Mouse (Mus musculus): ENCODE results near the gene Glyat.
"Not testable (repeated sequence)": the region's sequence is repeated elsewhere in the genome, so short reads cannot be mapped to it uniquely, and the experiment has no call there.

Gene Glyat

GRCm38 (mm10) chr19:12633176-12633575 is at the start of gene Glyat:
Gene Glyat, plus strand, starts transcription at chr19:12633308.
- DNase-seq (ENCODE audit: low spot score in 2 of 2), result no peak

- DNase-seq (ENCODE audit: low spot score in 2 of 2), result no peak
Observed at GRCm38 (mm10) chr19:12585310-12585709, 47.8 kb upstream of the Glyat start.

- DNase-seq (ENCODE audit: low spot score in 2 of 2), result peak; percentile 49 to 52
Observed at GRCm38 (mm10) chr19:12591908-12592307, 41.2 kb upstream of the Glyat start.

- no peak for DNase-seq (ENCODE audit: low spot score in 2 of 2)
Observed at GRCm38 (mm10) chr19:12595135-12595529, 38.0 kb upstream of the Glyat start.

- peak; percentile 53 to 63 for DNase-seq (ENCODE audit: low spot score in 2 of 2)
Observed at GRCm38 (mm10) chr19:12595530-12596289, 37.4 kb upstream of the Glyat start.

- DNase-seq (ENCODE audit: low spot score in 2 of 2), result peak; percentile 11 to 13
Observed at GRCm38 (mm10) chr19:12596290-12597072, 36.6 kb upstream of the Glyat start.

GRCm38 (mm10) chr19:12597073-12597405 is 36.1 kb upstream of the Glyat start:
- DNase-seq (ENCODE audit: low spot score in 2 of 2), result no peak

GRCm38 (mm10) chr19:12598674-12599073 is 34.4 kb upstream of the Glyat start:
- DNase-seq (ENCODE audit: low spot score in 2 of 2), result no peak

GRCm38 (mm10) chr19:12599674-12600073 is 33.4 kb upstream of the Glyat start, which contains the start of gene Gm4952:
Gene Gm4952, plus strand, starts transcription at chr19:12599974.
- no peak for DNase-seq (ENCODE audit: low spot score in 2 of 2)

- DNase-seq (ENCODE audit: low spot score in 2 of 2), result no peak
Observed at GRCm38 (mm10) chr19:12600684-12601480, 32.2 kb upstream of the Glyat start.

- no peak for DNase-seq (ENCODE audit: low spot score in 2 of 2)
Observed at GRCm38 (mm10) chr19:12608336-12608735, 24.8 kb upstream of the Glyat start.

GRCm38 (mm10) chr19:12613646-12614045 is 19.5 kb upstream of the Glyat start:
- no peak for DNase-seq (ENCODE audit: low spot score in 2 of 2)

GRCm38 (mm10) chr19:12634259-12634658 is 1.2 kb downstream of the Glyat start:
- DNase-seq (ENCODE audit: low spot score in 2 of 2), result no peak

GRCm38 (mm10) chr19:12634963-12635362 is 1.9 kb downstream of the Glyat start:
- no peak for DNase-seq (ENCODE audit: low spot score in 2 of 2)

- no peak for DNase-seq (ENCODE audit: low spot score in 2 of 2)
Observed at GRCm38 (mm10) chr19:12636863-12637262, 3.8 kb downstream of the Glyat start.

- DNase-seq (ENCODE audit: low spot score in 2 of 2), result no peak
Observed at GRCm38 (mm10) chr19:12638049-12638448, 4.9 kb downstream of the Glyat start.

GRCm38 (mm10) chr19:12649511-12649910 is 16.4 kb downstream of the Glyat start:
- no peak for DNase-seq (ENCODE audit: low spot score in 2 of 2)

GRCm38 (mm10) chr19:12666156-12666555 is 33.0 kb downstream of the Glyat start:
- no peak for DNase-seq (ENCODE audit: low spot score in 2 of 2)

- DNase-seq (ENCODE audit: low spot score in 2 of 2), result not testable (repeated sequence)
Observed at GRCm38 (mm10) chr19:12668601-12669000, 35.5 kb downstream of the Glyat start.

GRCm38 (mm10) chr19:12670139-12670538 is 37.0 kb downstream of the Glyat start, which contains the start of gene Olfr1442:
Gene Olfr1442, plus strand, starts transcription at chr19:12670439.
- no peak for DNase-seq (ENCODE audit: low spot score in 2 of 2)

- DNase-seq (ENCODE audit: low spot score in 2 of 2), result no peak
Observed at GRCm38 (mm10) chr19:12671051-12671450, 37.9 kb downstream of the Glyat start.

- no peak for DNase-seq (ENCODE audit: low spot score in 2 of 2)
Observed at GRCm38 (mm10) chr19:12677812-12678211, 44.7 kb downstream of the Glyat start, which contains the start of gene Olfr1443. Gene Olfr1443, plus strand, starts transcription at chr19:12678112.

Measured in right cerebral cortex, postnatal 36 days (tissue).